Mouse (Mus musculus) B cell, adult 67 days (primary cell): Measurements from ENCODE around the gene Zfp973. TPM values are rescaled to one million over a fixed set of nuclear protein-coding genes. Genes with fewer than 3 reads are reported as not detected.

Source experiments
- total RNA-seq, 2 experiments: library from RNA; stranded (reverse); gene quantifications; 4 replicates each; pipeline ENCODE4 v1.2.4; 2023

The Zfp973 gene
- total RNA-seq, result 1 to 10 TPM; 4.2 to 7.2 TPM

DNA sequence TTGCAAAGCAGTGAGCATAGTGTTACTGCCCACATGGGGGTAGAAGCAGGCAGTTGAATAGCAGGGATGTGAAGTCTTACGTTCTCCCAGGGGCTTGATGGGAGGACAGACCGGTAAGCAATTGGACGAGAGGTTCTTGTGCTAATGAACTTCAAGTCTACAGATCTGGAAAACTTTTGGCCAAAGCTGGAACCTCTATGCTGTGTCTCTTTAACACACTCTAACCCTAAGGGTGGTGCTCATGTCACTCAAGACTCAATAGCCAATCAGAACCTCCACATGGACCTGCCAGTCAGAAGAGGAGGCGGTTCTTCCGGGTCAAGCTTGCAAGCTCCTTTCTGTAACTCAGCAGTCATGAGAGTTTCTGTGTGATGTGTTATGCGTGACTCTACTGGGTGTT is at the start of gene Zfp973:
Zfp973 (plus strand) TSS at position 301 of the 400 bp plus-strand sequence.

GRCm38 (mm10) chr2:176636244-176636643 is 34.1 kb upstream of the Zfp973 start, which contains the start of gene Gm14308:
Gm14308 (minus strand) TSS chr2:176636344.

DNA sequence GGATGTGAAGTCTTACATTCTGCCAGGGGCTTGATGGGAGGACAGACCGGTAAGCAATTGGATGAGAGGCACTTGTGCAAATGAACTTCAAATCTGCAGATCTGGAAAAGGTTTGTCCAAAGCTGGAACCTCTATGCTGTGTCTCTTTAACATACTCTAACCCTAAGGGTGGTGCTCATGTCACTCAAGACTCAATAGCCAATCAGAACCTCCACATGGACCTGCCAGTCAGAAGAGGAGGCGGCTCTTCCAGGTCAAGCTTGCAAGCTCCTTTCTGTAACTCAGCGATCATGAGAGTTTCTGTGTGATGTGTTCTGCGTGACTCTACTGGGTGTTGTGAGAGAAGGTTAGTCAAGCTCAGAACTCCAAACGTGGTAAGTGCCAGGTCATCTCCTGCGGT is 37.7 kb downstream of the Zfp973 start, which contains the start of gene Gm14305:
Gm14305 (plus strand) TSS at position 278 of the 400 bp plus-strand sequence.

Other genes starting within 250 kb of the Zfp973 start
- gene Gm14435, start 246.9 kb upstream of the Zfp973 start, total RNA-seq, result 1 to 10 TPM; 4.8 to 8.5 TPM
- 1 to 10 TPM in 1 of 2 experiments, not detected in 1; 2.6 TPM for gene Gm14434, start 183.7 kb upstream of the Zfp973 start, total RNA-seq
- not detected for gene Zfp967, start 149.5 kb upstream of the Zfp973 start, total RNA-seq
- gene Gm14308, start 34.2 kb upstream of the Zfp973 start, total RNA-seq, result 1 to 10 TPM; 2.3 to 2.5 TPM
- gene Gm14305, start 37.8 kb downstream of the Zfp973 start, total RNA-seq, result 1 to 10 TPM; 1.8 to 5.5 TPM
- gene Gm14295, start 128.1 kb downstream of the Zfp973 start, total RNA-seq, result 1 to 10 TPM; 2.6 to 5.9 TPM
- not detected for gene Gm14408, start 160.6 kb downstream of the Zfp973 start, total RNA-seq